Mouse (Mus musculus) lung, postnatal 0 days (tissue): ENCODE measurements at regions not wholly inside any gene's neighbourhood (a gene's known extent, or its start where the extent isn't known, plus 50 kb on each side); places are given as distances from the start of the nearest gene placed in this dataset.

Experiments
- CTCF ChIP-seq: IDR thresholded peaks from 2 replicates; pipeline ENCODE4 v1.5.1; 2016; ENCODE audit warnings: antibody characterized with exemption, mild to moderate bottlenecking
- EP300 ChIP-seq: IDR thresholded peaks from 2 replicates; pipeline ENCODE4 v1.6.1; 2016; ENCODE audit warnings: antibody characterized with exemption, mild to moderate bottlenecking, control low read depth

DNA sequence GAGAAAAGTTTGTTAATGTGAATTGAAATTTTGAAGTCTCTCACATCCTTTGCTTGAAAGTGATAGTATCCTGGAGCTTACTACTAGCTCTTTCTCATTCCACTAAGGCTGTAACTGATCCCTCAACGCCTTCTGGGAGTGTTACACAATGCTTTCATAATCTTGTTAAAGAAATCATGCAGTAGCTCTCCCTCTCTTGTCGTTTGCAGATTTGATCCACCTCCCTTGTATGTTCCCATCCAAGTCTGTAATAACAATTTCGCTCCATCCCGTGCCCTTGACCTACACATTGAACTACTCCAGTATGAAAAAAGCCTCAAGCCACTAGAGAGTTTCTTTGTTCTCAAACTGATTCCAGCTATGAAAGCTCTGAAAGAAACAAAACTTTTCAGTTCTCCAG, 63.9 kb upstream of the Fibin start:
- TF ChIP-seq CTCF (no peak), EP300 (peak; percentile 63)
